Mouse (Mus musculus) midbrain, embryonic 12.5 days (tissue): ENCODE results near the gene R3hdm4. TPM values are rescaled to one million over a fixed set of nuclear protein-coding genes. Genes with fewer than 3 reads are reported as not detected.
A peak's percentile ranks its signal among the peaks of the same experiment; 100 is the strongest.

Experiments used
- ATAC-seq: fragments of 200-750 bp; cut with Nextera tagmentation; 2 replicates; pipeline ENCODE4 v1.8.0; 2017; ENCODE audit warnings: low read depth, moderate TSS enrichment, moderate library complexity; ENCODE audit not compliant: low FRiP score
- H3K27ac ChIP-seq: fragments of 300-500 bp; sonication (generic); replicated peaks from 2 replicates; pipeline ENCODE4 v1.5.1; 2016; ENCODE audit warnings: mild to moderate bottlenecking
- H3K27me3 ChIP-seq: fragments of 300-500 bp; sonication (generic); 2 replicates; pipeline ENCODE4 v1.6.1; 2016; ENCODE audit warnings: mild to moderate bottlenecking
- H3K36me3 ChIP-seq: fragments of 300-500 bp; sonication (generic); 2 replicates; pipeline ENCODE4 v1.6.1; 2016
- H3K4me1 ChIP-seq: fragments of 300-500 bp; sonication (generic); 2 replicates; pipeline ENCODE4 v1.6.1; 2016
- H3K4me2 ChIP-seq: fragments of 300-500 bp; sonication (generic); replicated peaks from 2 replicates; pipeline ENCODE4 v1.6.1; 2016; ENCODE audit warnings: mild to moderate bottlenecking, moderate library complexity
- H3K4me3 ChIP-seq: fragments of 300-500 bp; sonication (generic); 2 replicates; pipeline ENCODE4 v1.5.1; 2016; ENCODE audit warnings: mild to moderate bottlenecking
- H3K9ac ChIP-seq: fragments of 300-500 bp; sonication (generic); replicated peaks from 2 replicates; pipeline ENCODE4 v1.6.1; 2016; ENCODE audit warnings: mild to moderate bottlenecking, moderate library complexity
- H3K9me3 ChIP-seq: fragments of 300-500 bp; sonication (generic); 2 replicates; pipeline ENCODE4 v1.6.1; 2016; ENCODE audit warnings: mild to moderate bottlenecking
- WGBS: fragments of 180-500 bp; shearing (Covaris S2); methylation state at CpG from one replicate; pipeline ENCODE4 v1.1.7; 2016; 5-methylcytosine and 5-hydroxymethylcytosine counted together
- polyA plus RNA-seq: library from polyadenylated mRNA; unstranded; fragments of >200 nt; fragmentation: Nextera tagmentation; extraction: Ambion mirVana; gene quantifications from 2 replicates; pipeline ENCODE4 v1.2.1, GENCODE M21; 2016

R3hdm4 gene
- polyA plus RNA-seq, 1 experiment from 2014 or later: 157 TPM

DNA sequence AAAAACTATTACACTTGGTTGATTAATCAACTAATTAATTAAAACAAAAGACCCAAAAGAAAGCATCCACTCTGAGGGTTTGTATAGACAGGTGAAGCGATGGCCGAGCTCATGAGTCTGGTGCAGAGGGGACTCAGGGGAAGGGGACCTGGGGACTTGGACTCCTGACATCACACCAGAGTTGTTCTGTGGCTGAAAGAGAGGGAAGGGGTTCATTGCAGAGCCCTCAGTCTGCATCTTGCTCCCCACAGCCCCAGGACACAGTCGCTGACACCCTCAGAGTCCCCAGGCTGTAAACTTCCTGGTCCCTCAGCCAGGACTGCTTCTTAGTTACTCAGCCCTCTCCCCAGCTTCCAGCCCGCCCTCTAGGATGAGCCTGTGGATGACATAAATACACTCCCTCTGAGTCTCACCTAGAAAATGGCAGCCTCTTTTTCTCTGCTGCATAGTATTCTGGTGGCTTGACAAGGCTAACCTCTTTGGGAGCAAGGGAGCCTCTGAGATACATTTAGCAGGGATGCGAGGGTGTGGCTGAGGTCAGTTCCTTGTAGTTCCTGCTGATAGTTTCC lies 3.4 kb downstream of the R3hdm4 start:
- H3K9ac ChIP-seq: peak overlapping the region; percentile 96; the same call in 1 of the 2 replicates
- peak overlapping the region; percentile 82 for H3K4me3 ChIP-seq
- 62% methylated on average over 5 of the region's 5 CpGs for WGBS

DNA sequence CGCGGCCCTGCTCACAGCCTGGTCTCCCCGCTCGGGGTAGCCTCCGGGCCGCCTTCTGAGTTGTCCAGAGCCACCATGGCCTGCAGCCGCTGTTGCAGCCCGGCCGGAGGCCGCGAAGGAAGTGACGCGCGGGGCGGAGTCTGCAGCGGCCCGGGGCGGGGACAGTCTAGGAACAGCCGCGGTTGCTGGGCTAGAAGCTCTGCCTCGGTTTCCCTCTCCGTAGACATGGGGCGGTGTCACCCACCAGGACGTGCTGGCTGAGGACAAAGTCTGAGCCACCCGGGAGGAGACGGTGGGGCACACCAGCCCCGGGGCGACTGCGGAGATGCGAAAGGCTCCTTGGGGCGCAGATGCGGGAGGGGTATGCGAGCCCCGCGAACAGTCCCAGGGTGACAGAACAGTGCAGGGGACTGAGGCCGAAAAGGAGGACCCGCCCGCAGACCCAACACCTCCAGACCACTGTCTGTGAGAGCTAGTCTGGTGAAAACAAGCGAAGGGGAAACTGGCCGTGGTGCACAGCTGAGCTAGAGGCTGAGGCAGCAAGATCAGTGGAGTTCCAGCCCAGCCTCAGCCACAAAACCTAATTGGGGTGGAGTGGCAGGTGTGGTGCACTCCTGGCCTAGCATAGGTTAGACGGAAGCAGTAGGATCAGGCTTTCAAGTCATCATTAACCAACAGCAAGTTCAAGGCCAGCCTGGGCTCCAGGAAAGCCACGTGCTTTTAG lies 4.0 kb downstream of the R3hdm4 start, which contains the start of gene Kiss1r:
TSS of gene Kiss1r (plus strand) at position 164 of the 724 bp plus-strand sequence.
- peaks cover 50% of the 10 kb centered on the region for H3K27me3 ChIP-seq
- H3K36me3 ChIP-seq: peaks cover 9% of the 10 kb centered on the region
- H3K27ac ChIP-seq: peak within 1 kb of the TSS; percentile 62
- H3K9me3 ChIP-seq: no peaks in the 10 kb centered on the region
- peak within 1 kb of the TSS; percentile 96 for H3K9ac ChIP-seq
- peaks cover 60% of the 10 kb centered on the region for H3K4me1 ChIP-seq
- peak within 1 kb of the TSS; percentile 82 for H3K4me3 ChIP-seq
- 3% methylated on average over 41 of the region's 42 CpGs for WGBS
- peak; percentile 85 for ATAC-seq
- peak within 1 kb of the TSS; percentile 98 for H3K4me2 ChIP-seq

More for the DNA sequence above, 3.4 kb downstream of the R3hdm4 start:
- Histone ChIP-seq H3K36me3 (peaks cover 3% of the 10 kb centered on the region; the same call in 1 of the 2 replicates), H3K4me2 (peak overlapping the region; percentile 98), H3K27me3 (peaks cover 56% of the 10 kb centered on the region), H3K9me3 (no peaks in the 10 kb centered on the region), H3K4me1 (peaks cover 60% of the 10 kb centered on the region), H3K27ac (no peak overlapping the region)
- no peak for ATAC-seq

DNA sequence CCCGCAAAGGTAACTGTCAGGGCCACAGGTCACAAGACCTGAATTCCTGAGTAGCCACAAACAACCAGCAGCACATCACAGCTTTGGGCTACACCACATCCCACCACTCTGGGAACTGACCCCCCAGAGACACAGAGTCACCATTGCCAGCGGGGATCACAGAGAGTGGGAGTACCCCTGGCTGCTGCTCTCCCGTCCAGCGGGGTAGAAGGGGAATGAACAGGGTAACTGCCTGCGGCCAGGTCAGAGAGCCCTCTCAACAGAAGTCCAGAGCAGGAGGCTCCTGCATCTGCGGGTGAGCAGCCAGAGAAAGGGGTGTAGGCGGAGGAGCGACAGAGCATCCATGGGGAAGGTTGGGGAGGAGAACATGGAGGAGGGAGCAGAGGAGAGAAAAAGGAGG lies 4.9 kb downstream of the R3hdm4 start:
- Histone ChIP-seq H3K4me3 (peak overlapping the region; percentile 82), H3K4me2 (peak overlapping the region; percentile 98), H3K27me3 (peaks cover 41% of the 10 kb centered on the region), H3K27ac (peak overlapping the region; percentile 62), H3K9ac (peak overlapping the region; percentile 96), H3K4me1 (peaks cover 52% of the 10 kb centered on the region), H3K36me3 (peaks cover 18% of the 10 kb centered on the region), H3K9me3 (no peaks in the 10 kb centered on the region)
- 7% methylated on average over 8 of the region's 8 CpGs for WGBS
- no peak for ATAC-seq

DNA sequence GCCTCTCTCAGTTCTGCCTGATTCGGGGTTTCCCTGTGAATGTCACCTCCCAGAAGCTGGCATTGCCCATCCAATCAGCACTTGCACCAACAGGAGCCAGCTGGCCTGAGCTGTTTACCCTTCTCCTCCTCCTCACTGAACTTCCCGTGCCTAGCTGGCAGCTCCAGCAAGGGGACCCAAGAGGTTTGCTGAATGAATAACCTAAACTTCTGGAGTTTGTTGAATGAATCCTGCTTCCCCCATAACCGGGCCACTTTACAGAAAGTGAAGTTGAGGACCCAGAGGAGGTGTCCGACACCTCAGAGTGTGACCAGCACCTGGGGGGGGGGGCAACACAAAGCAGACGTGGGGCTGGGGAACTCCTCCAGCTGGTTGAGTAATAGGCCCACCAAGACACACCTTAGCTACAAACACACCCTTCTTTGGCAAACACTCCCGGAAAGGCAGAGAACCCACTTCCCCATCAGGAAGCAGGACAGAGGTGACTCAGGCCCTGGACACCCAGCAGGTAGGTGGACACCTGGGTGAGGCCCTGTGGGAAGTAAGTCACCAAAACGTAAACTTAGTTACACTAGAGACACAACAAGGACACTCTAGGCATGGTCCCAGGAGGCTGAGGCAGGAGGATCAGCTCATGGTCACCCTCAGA lies 5.9 kb downstream of the R3hdm4 start:
- H3K9ac ChIP-seq: peak overlapping the region; percentile 96; the same call in 1 of the 2 replicates
- H3K4me1 ChIP-seq: peaks cover 42% of the 10 kb centered on the region
- H3K27me3 ChIP-seq: peaks cover 31% of the 10 kb centered on the region
- no peak for ATAC-seq
- H3K9me3 ChIP-seq: no peaks in the 10 kb centered on the region
- peaks cover 26% of the 10 kb centered on the region for H3K36me3 ChIP-seq
- H3K4me2 ChIP-seq: peak overlapping the region; percentile 98; the same call in 1 of the 2 replicates
- 77% methylated on average over 7 of the region's 7 CpGs for WGBS
- H3K27ac ChIP-seq: no peak overlapping the region
- no peak overlapping the region for H3K4me3 ChIP-seq

DNA sequence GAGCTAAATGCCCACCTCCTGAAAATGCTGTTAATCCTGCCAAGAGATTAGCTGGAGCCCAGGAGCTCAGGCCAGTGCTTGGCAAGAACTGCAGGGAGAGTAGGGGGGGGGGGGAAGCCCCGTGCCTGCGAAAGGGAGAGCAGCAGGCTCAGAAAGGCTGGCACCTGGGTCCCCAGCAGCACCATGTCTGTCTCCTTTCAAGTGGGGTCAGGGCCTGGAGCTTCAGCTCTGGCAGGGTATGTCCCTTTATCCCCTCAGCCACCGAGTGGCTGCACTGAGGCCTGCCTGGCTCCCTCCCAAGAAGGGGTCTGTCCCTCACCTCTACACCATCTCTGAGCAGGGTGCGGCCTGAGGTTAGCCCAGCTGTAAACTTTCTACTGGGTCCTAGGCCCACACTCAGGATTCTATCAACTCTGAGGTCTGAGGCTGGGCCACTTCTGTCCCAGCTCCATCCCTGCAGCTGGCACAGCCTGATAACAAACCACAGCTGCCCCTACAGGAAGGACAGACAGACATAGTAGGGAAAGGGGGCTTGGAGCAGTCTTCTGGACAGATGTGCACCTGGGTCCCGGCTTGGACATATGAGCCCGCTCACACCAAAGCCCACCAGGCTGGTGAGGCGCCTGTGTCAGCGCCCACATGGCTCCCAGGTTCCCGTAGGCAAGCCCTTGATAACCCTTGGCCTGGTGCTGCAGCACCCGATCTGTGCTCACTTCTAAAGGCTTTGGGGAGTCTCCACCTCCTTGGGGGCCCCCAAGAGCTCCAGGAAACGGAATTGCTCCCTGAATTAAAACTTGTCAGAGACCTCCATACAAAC lies 6.7 kb downstream of the R3hdm4 start:
- WGBS: 66% methylated on average over 11 of the region's 11 CpGs
- H3K27ac ChIP-seq: peak overlapping the region; percentile 39; the same call in 1 of the 2 replicates
- no peaks in the 10 kb centered on the region for H3K9me3 ChIP-seq
- peaks cover 26% of the 10 kb centered on the region for H3K36me3 ChIP-seq
- H3K9ac ChIP-seq: no peak overlapping the region; the same call in 1 of the 2 replicates
- H3K4me3 ChIP-seq: no peak overlapping the region
- H3K27me3 ChIP-seq: peaks cover 23% of the 10 kb centered on the region
- peaks cover 42% of the 10 kb centered on the region for H3K4me1 ChIP-seq
- H3K4me2 ChIP-seq: 0 out of 2 replicates have a peak overlapping the region, but pooled peaks have one; percentile 98
- no peak for ATAC-seq

DNA sequence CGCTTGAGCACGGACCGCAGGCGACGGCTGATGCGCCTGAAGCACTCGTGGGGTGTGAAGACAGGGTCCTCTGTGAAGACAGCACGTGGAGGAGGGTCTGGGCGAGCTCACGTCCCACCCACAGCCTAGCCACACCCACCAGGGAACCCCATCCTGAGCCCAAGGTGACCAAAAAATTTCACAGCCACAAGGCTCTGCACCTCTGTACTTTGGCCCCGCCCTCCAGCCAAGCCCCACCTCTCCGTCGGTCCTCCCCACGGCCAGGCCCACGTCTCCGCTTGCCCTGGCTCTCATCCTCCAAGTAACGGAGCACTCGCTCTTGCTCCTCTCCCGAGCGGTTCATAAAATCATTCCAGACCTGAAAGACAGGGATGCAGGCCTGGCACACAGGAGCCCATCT lies 8.6 kb downstream of the R3hdm4 start:
- Histone ChIP-seq H3K36me3 (peaks cover 26% of the 10 kb centered on the region), H3K9me3 (no peaks in the 10 kb centered on the region), H3K4me1 (peaks cover 40% of the 10 kb centered on the region), H3K9ac (no peak overlapping the region; the same call in 1 of the 2 replicates), H3K4me2 (no peak overlapping the region), H3K27me3 (peaks cover 4% of the 10 kb centered on the region), H3K27ac (no peak overlapping the region), H3K4me3 (no peak overlapping the region)
- WGBS: 76% methylated on average over 20 of the region's 20 CpGs
- no peak for ATAC-seq

DNA sequence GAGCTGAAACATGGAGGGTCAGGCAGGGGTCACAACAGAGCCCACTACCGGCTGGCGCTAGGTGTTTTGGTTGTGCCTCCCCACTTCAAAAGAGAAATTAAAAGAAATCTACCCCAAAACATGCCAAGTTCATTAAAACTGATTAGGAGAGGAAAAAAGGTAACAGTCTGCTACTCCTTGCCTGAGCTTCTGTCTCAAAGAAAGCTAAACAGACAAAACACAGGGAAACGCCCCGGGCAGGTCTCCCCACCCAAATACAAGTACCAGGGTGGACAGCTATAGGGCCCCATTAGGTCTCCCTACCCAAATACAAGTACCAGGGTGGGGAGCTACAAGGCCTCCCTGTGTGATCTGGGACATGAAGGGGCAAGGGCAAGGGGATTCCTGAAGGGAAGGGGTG lies 10.5 kb downstream of the R3hdm4 start, which contains the start of gene Gm26602:
TSS of gene Gm26602 (plus strand) at position 301 of the 400 bp plus-strand sequence.
- peaks cover 41% of the 10 kb centered on the region for H3K36me3 ChIP-seq
- no peak within 1 kb of the TSS for H3K9ac ChIP-seq

DNA sequence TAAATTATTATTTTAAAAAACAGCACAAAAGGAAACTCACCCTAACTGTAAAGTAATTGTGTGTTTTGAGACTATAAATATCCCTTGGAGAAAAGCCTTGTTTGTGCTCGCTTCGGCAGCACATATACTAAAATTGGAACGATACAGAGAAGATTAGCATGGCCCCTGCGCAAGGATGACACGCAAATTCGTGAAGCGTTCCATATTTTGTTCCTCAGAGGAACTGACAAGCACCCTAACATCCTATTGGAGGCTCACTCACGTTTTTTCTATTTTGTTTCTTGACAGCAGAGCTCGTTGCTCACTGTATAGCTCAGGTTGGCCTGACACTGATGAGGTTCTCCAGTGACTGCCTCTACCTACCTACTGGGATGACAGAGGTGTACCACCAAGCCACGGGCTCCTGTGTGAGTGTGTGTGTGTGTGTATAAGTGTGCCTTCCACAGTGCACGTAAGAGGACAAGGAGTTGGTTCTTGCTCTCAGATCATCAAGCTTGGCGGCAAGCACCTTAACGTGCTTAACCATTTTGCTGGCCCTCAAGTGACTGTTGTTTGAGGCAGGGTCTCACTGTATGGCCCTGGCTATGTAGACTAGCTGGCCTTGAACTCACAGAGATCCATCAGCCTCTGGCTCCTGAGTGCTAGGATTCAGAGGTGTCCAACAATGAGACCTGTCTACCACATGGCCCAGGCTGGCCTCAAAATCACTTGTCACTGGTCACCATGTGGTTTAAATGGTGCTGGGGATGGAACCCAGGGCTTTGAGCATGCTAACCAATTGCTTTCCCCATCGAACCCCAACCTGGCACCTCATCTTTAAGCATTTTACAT lies 11.7 kb downstream of the R3hdm4 start:
- Histone ChIP-seq H3K27ac (peak overlapping the region; percentile 76), H3K9me3 (no peaks in the 10 kb centered on the region), H3K4me2 (peak overlapping the region; percentile 35), H3K36me3 (peaks cover 51% of the 10 kb centered on the region), H3K4me3 (peak overlapping the region; percentile 12; the same call in 1 of the 2 replicates), H3K9ac (0 out of 2 replicates have a peak overlapping the region, but pooled peaks have one; percentile 31), H3K4me1 (peaks cover 15% of the 10 kb centered on the region), H3K27me3 (no peaks in the 10 kb centered on the region)
- 26% methylated on average over 14 of the region's 14 CpGs for WGBS
- no peak; the same call in 1 of the 2 replicates for ATAC-seq

More for the DNA sequence above, 10.5 kb downstream of the R3hdm4 start, which contains the start of gene Gm26602:
- H3K27ac ChIP-seq: peak within 1 kb of the TSS; percentile 76
- no peak within 1 kb of the TSS; the same call in 1 of the 2 replicates for H3K4me2 ChIP-seq
- peaks cover 27% of the 10 kb centered on the region for H3K4me1 ChIP-seq
- H3K4me3 ChIP-seq: 0 out of 2 replicates have a peak within 1 kb of the TSS, but pooled peaks have one; percentile 12
- 96% methylated on average over 4 of the region's 4 CpGs for WGBS
- no peaks in the 10 kb centered on the region for H3K9me3 ChIP-seq
- no peaks in the 10 kb centered on the region for H3K27me3 ChIP-seq
- ATAC-seq: no peak

DNA sequence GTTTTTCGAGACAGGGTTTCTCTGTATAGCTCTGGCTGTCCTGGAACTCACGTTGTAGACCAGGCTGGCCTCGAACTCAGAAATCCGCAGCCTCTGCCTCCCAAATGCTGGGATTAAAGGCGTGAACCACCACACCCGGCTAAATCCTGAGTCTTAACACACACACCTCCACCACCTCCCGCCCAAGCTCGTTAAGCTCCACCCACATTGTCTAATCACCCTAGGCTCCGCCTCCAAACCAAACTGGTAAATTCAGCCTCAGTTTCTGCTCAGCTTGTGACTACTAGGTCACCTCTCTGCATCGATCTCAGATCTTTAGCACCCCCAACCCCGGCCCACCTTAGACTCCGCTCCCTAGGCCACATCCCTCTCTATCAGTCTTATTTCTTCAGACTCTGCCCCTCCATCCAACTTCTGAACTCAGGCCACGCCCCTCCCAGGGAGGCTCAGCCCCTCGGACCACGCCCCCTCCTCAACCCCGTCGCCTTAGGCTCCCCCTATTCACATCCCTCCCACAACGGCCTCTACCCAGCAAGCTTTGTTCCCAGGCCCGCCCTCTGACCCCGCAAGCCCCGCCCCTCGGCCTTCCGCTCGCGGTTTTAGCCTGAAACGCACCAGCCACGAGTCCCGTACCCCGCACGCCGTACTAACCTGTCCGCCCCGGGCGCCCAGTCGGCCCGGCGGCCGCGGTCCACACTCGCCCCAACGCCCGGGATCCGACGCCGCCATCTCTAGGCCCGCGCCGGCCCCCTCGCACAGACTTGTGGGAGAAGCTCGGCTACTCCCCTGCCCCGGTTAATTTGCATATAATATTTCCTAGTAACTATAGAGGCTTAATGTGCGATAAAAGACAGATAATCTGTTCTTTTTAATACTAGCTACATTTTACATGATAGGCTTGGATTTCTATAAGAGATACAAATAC lies 12.6 kb downstream of the R3hdm4 start, which contains the start of gene Med16:
TSS of gene Med16 (minus strand) at position 757 of the 925 bp plus-strand sequence.
- Histone ChIP-seq H3K4me3 (peak within 1 kb of the TSS; percentile 64), H3K4me2 (peak within 1 kb of the TSS; percentile 46), H3K27ac (peak within 1 kb of the TSS; percentile 98), H3K36me3 (peaks cover 57% of the 10 kb centered on the region), H3K9ac (peak within 1 kb of the TSS; percentile 73), H3K27me3 (no peaks in the 10 kb centered on the region), H3K9me3 (no peaks in the 10 kb centered on the region), H3K4me1 (peaks cover 9% of the 10 kb centered on the region)
- WGBS: 2% methylated on average over 52 of the region's 52 CpGs
- peak; percentile 93 for ATAC-seq

DNA sequence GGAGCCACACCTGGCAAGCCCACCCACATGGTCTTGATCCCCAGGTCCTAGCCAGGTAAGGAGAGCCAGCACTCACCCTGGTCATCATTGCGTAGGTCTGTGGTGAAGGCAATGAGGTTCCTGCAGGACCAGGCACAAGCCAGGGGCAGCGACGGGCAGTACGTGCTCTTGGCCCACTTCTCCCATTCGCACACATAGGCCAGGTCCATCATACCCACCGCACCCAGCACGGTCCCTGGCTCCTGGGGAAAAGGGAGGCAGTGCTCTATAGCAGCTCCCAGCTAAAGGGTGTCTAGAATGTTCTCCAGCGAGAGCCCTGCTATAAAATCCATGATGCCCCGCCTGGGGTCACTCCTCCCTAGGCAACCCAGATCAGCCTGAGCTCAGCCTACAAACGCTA lies 13.6 kb downstream of the R3hdm4 start:
- Histone ChIP-seq H3K27ac (no peak overlapping the region), H3K36me3 (peaks cover 61% of the 10 kb centered on the region), H3K4me1 (peaks cover 9% of the 10 kb centered on the region), H3K4me2 (no peak overlapping the region), H3K9me3 (no peaks in the 10 kb centered on the region), H3K9ac (no peak overlapping the region), H3K27me3 (peaks cover 9% of the 10 kb centered on the region), H3K4me3 (no peak overlapping the region)
- no peak for ATAC-seq
- WGBS: 98% methylated on average over 10 of the region's 10 CpGs
